ENCODE assay signal across 10 mouse cellular contexts in genomic region chr5:36736009-36736408, GRCm38 (mm10). TPM values are rescaled to one million over a fixed set of nuclear protein-coding genes. Genes with fewer than 3 reads are reported as not detected.
DNase-seq lines count a peak whose midpoint lies in the region; ATAC-seq lines count a peak whose summit lies in the region.
"Had no signal": no experiment of that assay in that cellular context is flagged by ENCODE, and none has a peak within 500 bp of the region (broad histone marks: within the 10 kb centered on the region; RNA-seq: fewer than 3 reads in every experiment).

No protein-coding gene starts in this region.

- WGBS in heart, embryonic 13.5 days, result 49% methylated on average over 8 of the region's 8 CpGs

- DNase-seq in adrenal gland, postnatal 25 days, result peak; percentile 28
- no peak for DNase-seq in adrenal gland, postnatal 10 days
- peak; percentile 45 for DNase-seq in left cerebral cortex, postnatal 4 days
- no peak for DNase-seq in left cerebral cortex, postnatal 10 days (ENCODE audit: extremely low spot score in 1 of 2, low spot score in 2 of 2)
- peak; percentile 60 to 84 for DNase-seq in spleen, postnatal 10 days (ENCODE audit: low spot score in 2 of 2)
- DNase-seq in kidney, adult 9 months, result no peak
- DNase-seq in embryo, embryonic 9.5 days (ENCODE audit: extremely low spot score), result no peak

- peak overlapping the region; percentile 51; the same call in 1 of the 2 replicates for H3K27ac ChIP-seq in heart, embryonic 13.5 days (replicated peaks)
- H3K27ac ChIP-seq: hindbrain, embryonic 15.5 days; macrophage had no signal

- intact Hi-C loops in left cerebral cortex, postnatal 4 days (cut with DNase I), result no loop called here
- intact Hi-C loops in left cerebral cortex, postnatal 10 days (cut with DNase I), result loop anchor here (5.0 kb wide), 1 partner anchor 39 kb away; the partner anchor contains the start of gene D5Ertd579e

- peak; percentile 78 for ATAC-seq in heart, embryonic 13.5 days (ENCODE audit: extremely low read depth, insufficient number of reproducible peaks, low FRiP score, low TSS enrichment)

- H3K4me1 ChIP-seq in heart, embryonic 13.5 days, result peaks cover 47% of the 10 kb centered on the region

- H3K9ac ChIP-seq in heart, embryonic 13.5 days, result no peak overlapping the region
- H3K9ac ChIP-seq: hindbrain, embryonic 15.5 days had no signal

- H3K9me3 ChIP-seq in heart, embryonic 13.5 days, result no peaks in the 10 kb centered on the region
- H3K9me3 ChIP-seq: hindbrain, embryonic 15.5 days had no signal

- no peak overlapping the region for H3K4me3 ChIP-seq in heart, embryonic 13.5 days
- H3K4me3 ChIP-seq: hindbrain, embryonic 15.5 days had no signal

- peak overlapping the region; percentile 36 for H3K4me2 ChIP-seq in heart, embryonic 13.5 days
- H3K4me2 ChIP-seq: hindbrain, embryonic 15.5 days had no signal

- H3K36me3 ChIP-seq in heart, embryonic 13.5 days, result no peaks in the 10 kb centered on the region
- H3K36me3 ChIP-seq: hindbrain, embryonic 15.5 days had no signal

- no peaks in the 10 kb centered on the region for H3K27me3 ChIP-seq in heart, embryonic 13.5 days (replicated peaks)
- H3K27me3 ChIP-seq: hindbrain, embryonic 15.5 days had no signal

RNA-seq across cellular contexts. Expression of gene Bloc1s4, which starts 12.4 kb away (rescaled TPM):
- total RNA-seq in adrenal gland, postnatal 25 days (2021), result 25.7 and 30.4 TPM in 2 replicates
- 10 to 100 TPM; 22.6 to 27.2 TPM for total RNA-seq in adrenal gland, postnatal 10 days (2021)
- 10 to 100 TPM; 15.2 to 17.5 TPM for total RNA-seq in left cerebral cortex, postnatal 4 days (2021)
- total RNA-seq in left cerebral cortex, postnatal 10 days (2021), result 10 to 100 TPM; 16.5 to 20.7 TPM
- polyA plus RNA-seq in heart, embryonic 13.5 days (2015; fragmentation: Nextera tagmentation; extraction: Ambion mirVana), result 17.1 and 18.0 TPM in 2 replicates

RNA-seq across cellular contexts. Expression of gene D5Ertd579e, which starts 40.2 kb away (rescaled TPM):
- total RNA-seq in adrenal gland, postnatal 25 days (2021), result 63.3 and 73.0 TPM in 2 replicates
- 10 to 100 TPM; 49.6 to 64.1 TPM for total RNA-seq in adrenal gland, postnatal 10 days (2021)
- 10 to 100 TPM; 82.6 to 89.0 TPM for total RNA-seq in left cerebral cortex, postnatal 4 days (2021)
- 10 to 100 TPM; 81.2 to 81.7 TPM for total RNA-seq in left cerebral cortex, postnatal 10 days (2021)
- 20.3 and 22.5 TPM in 2 replicates for polyA plus RNA-seq in heart, embryonic 13.5 days (2015; fragmentation: Nextera tagmentation; extraction: Ambion mirVana)

Comparison
In these comparisons a context has a peak if more than half of its experiments do, and no peak if none do; other contexts are left out.
1. DNase-seq: peak in adrenal gland, postnatal 25 days (single experiment), left cerebral cortex, postnatal 4 days (single experiment) and spleen, postnatal 10 days (2 of 2); none in adrenal gland, postnatal 10 days (single experiment), left cerebral cortex, postnatal 10 days (0 of 2), kidney, adult 9 months (single experiment) and embryo, embryonic 9.5 days (single experiment).